Mouse (Mus musculus): ENCODE results near the gene Sema4a. TPM values are rescaled to one million over a fixed set of nuclear protein-coding genes. Genes with fewer than 3 reads are reported as not detected.

The Sema4a gene
- total RNA-seq, 1 experiment from 2014 or later: 41.3 TPM

- ATAC-seq (replicated peaks; ENCODE audit: insufficient number of reproducible peaks, low FRiP score, low TSS enrichment, poor library complexity, severe bottlenecking): peak; percentile 82
Measured at GRCm38 (mm10) chr3:88409741-88410644, 51.0 kb downstream of the Sema4a start, which contains the start of gene Pmf1. Gene Pmf1, minus strand, starts transcription at chr3:88410331.

- ATAC-seq (replicated peaks; ENCODE audit: insufficient number of reproducible peaks, low FRiP score, low TSS enrichment, poor library complexity, severe bottlenecking): no peak
Measured at GRCm38 (mm10) chr3:88408953-88409352, 52.0 kb downstream of the Sema4a start.

- no peak for ATAC-seq (replicated peaks; ENCODE audit: insufficient number of reproducible peaks, low FRiP score, low TSS enrichment, poor library complexity, severe bottlenecking)
Measured at GRCm38 (mm10) chr3:88407529-88407928, 53.5 kb downstream of the Sema4a start.

GRCm38 (mm10) chr3:88407090-88407489, 53.9 kb downstream of the Sema4a start:
- ATAC-seq (replicated peaks; ENCODE audit: insufficient number of reproducible peaks, low FRiP score, low TSS enrichment, poor library complexity, severe bottlenecking): peak; percentile 57

GRCm38 (mm10) chr3:88403522-88404230, 57.3 kb downstream of the Sema4a start:
- ATAC-seq (replicated peaks; ENCODE audit: insufficient number of reproducible peaks, low FRiP score, low TSS enrichment, poor library complexity, severe bottlenecking): peak; percentile 61; the same call in 1 of the 2 replicates

GRCm38 (mm10) chr3:88398666-88399065, 62.3 kb downstream of the Sema4a start:
- ATAC-seq (replicated peaks; ENCODE audit: insufficient number of reproducible peaks, low FRiP score, low TSS enrichment, poor library complexity, severe bottlenecking): no peak

- ATAC-seq (replicated peaks; ENCODE audit: insufficient number of reproducible peaks, low FRiP score, low TSS enrichment, poor library complexity, severe bottlenecking): no peak
Measured at GRCm38 (mm10) chr3:88395742-88396141, 65.2 kb downstream of the Sema4a start.

- ATAC-seq (replicated peaks; ENCODE audit: insufficient number of reproducible peaks, low FRiP score, low TSS enrichment, poor library complexity, severe bottlenecking): 0 out of 2 replicates have a peak, but pooled peaks have one; percentile 11
Measured at GRCm38 (mm10) chr3:88395288-88395687, 65.7 kb downstream of the Sema4a start.

GRCm38 (mm10) chr3:88393776-88394375, 67.1 kb downstream of the Sema4a start:
- no peak for ATAC-seq (replicated peaks; ENCODE audit: insufficient number of reproducible peaks, low FRiP score, low TSS enrichment, poor library complexity, severe bottlenecking)

Other genes starting within 250 kb of the Sema4a start
- gene Rhbg, start 206.5 kb downstream of the Sema4a start, total RNA-seq (2017): not detected in 3 replicates
- 0.43 TPM in 1 of 3 replicates, not detected in the others for gene Gm38392, start 174.0 kb downstream of the Sema4a start, total RNA-seq (2017)
- 5.1 TPM in 1 of 3 replicates, not detected in the others for gene Tsacc, start 164.2 kb downstream of the Sema4a start, total RNA-seq (2017)
- gene Cct3, start 164.1 kb downstream of the Sema4a start, total RNA-seq (2017): 95.0 to 123 TPM (median 105 TPM) in 3 replicates
- gene Glmp, start 136.2 kb downstream of the Sema4a start, total RNA-seq (2017): 12.1 to 34.5 TPM (median 17.5 TPM) in 3 replicates
- gene Tmem79, start 125.0 kb downstream of the Sema4a start, total RNA-seq (2017): 0.49 to 1.8 TPM in 2 of 3 replicates, not detected in the other
- gene Smg5, start 124.9 kb downstream of the Sema4a start, total RNA-seq (2017): 40.5 to 64.7 TPM (median 48.7 TPM) in 3 replicates
- 1.6 TPM in 1 of 3 replicates, not detected in the others for gene Paqr6, start 96.6 kb downstream of the Sema4a start, total RNA-seq (2017)
- gene Bglap3, start 88.4 kb downstream of the Sema4a start, total RNA-seq (2017): not detected in 3 replicates
- not detected in 3 replicates for gene Bglap2, start 82.5 kb downstream of the Sema4a start, total RNA-seq (2017)
- not detected in 3 replicates for gene Bglap, start 76.7 kb downstream of the Sema4a start, total RNA-seq (2017)
- gene Pmf1, start 50.9 kb downstream of the Sema4a start, total RNA-seq (2017): 14.2 to 29.8 TPM (median 14.4 TPM) in 3 replicates
- 11.4 to 19.2 TPM (median 15.5 TPM) in 3 replicates for gene Slc25a44, start 36.0 kb downstream of the Sema4a start, total RNA-seq (2017)
- gene Lmna, start 48.8 kb upstream of the Sema4a start, total RNA-seq (2017): 28.1 to 43.4 TPM (median 40.8 TPM) in 3 replicates
- 0.19 to 0.39 TPM in 2 of 3 replicates, not detected in the other for gene Mex3a, start 71.2 kb upstream of the Sema4a start, total RNA-seq (2017)
- gene Rab25, start 87.1 kb upstream of the Sema4a start, total RNA-seq (2017): 0.97 TPM in 1 of 3 replicates, not detected in the others
- 61.5 to 63.7 TPM (median 63.2 TPM) in 3 replicates for gene Lamtor2, start 91.9 kb upstream of the Sema4a start, total RNA-seq (2017)
- 14.7 to 25.7 TPM (median 19.6 TPM) in 3 replicates for gene Ubqln4, start 92.6 kb upstream of the Sema4a start, total RNA-seq (2017)
- 23.2 to 70.0 TPM (median 35.5 TPM) in 3 replicates for gene Ssr2, start 114.7 kb upstream of the Sema4a start, total RNA-seq (2017)
- 88.9 to 183 TPM (median 90.0 TPM) in 3 replicates for gene Arhgef2, start 144.8 kb upstream of the Sema4a start, total RNA-seq (2017)
- gene Rxfp4, start 192.0 kb upstream of the Sema4a start, total RNA-seq (2017): not detected in 3 replicates
- gene Khdc4, start 224.6 kb upstream of the Sema4a start, total RNA-seq (2017): 82.8 to 120 TPM (median 89.3 TPM) in 3 replicates